Mouse (Mus musculus): ENCODE results near the gene Aire. TPM values are rescaled to one million over a fixed set of nuclear protein-coding genes. Genes with fewer than 3 reads are reported as not detected.
A peak's percentile ranks its signal among the peaks of the same experiment; 100 is the strongest.

Aire gene
- polyA plus RNA-seq (2012; ENCODE audit: insufficient read depth, insufficient read length, missing spikeins) = not detected in 2 replicates

GRCm38 (mm10) chr10:78043406-78043836, at the start of gene Aire:
Gene Aire (minus strand): TSS chr10:78043610.
- Histone ChIP-seq H3K4me1 (ENCODE audit: control insufficient read depth, insufficient read depth, low read length) (0 out of 2 replicates have a peak, but pooled peaks cover 2% of the 10 kb centered on the region), H3K4me3 (ENCODE audit: insufficient read depth, low read length) (no peak within 1 kb of the TSS), H3K27ac (ENCODE audit: insufficient read depth, low read depth, low read length) (no peak within 1 kb of the TSS)
- TF ChIP-seq POLR2A (IDR thresholded peaks at IDR 0.05; ENCODE audit: borderline replicate concordance, low read depth, low read length) (no peak), CTCF (IDR thresholded peaks at IDR 0.05; ENCODE audit: low read depth, low read length) (peak; percentile 78)

- TF ChIP-seq CTCF (IDR thresholded peaks at IDR 0.05; ENCODE audit: low read depth, low read length) = no peak
- no peak for TF ChIP-seq POLR2A (IDR thresholded peaks at IDR 0.05; ENCODE audit: borderline replicate concordance, low read depth, low read length)
- H3K27ac ChIP-seq (ENCODE audit: insufficient read depth, low read depth, low read length) = no peak overlapping the region
- H3K4me1 ChIP-seq (ENCODE audit: control insufficient read depth, insufficient read depth, low read length) = peaks cover 26% of the 10 kb centered on the region
- H3K4me3 ChIP-seq (ENCODE audit: insufficient read depth, low read length) = no peak overlapping the region
Measured at GRCm38 (mm10) chr10:78092725-78093029, 49.3 kb upstream of the Aire start.

GRCm38 (mm10) chr10:78091865-78092724, 48.7 kb upstream of the Aire start:
- peaks cover 31% of the 10 kb centered on the region for H3K4me1 ChIP-seq (ENCODE audit: control insufficient read depth, insufficient read depth, low read length)
- H3K27ac ChIP-seq (ENCODE audit: insufficient read depth, low read depth, low read length) = no peak overlapping the region
- no peak overlapping the region for H3K4me3 ChIP-seq (ENCODE audit: insufficient read depth, low read length)
- TF ChIP-seq CTCF (IDR thresholded peaks at IDR 0.05; ENCODE audit: low read depth, low read length) = no peak
- TF ChIP-seq POLR2A (IDR thresholded peaks at IDR 0.05; ENCODE audit: borderline replicate concordance, low read depth, low read length) = no peak

GRCm38 (mm10) chr10:78090706-78091491, 47.5 kb upstream of the Aire start:
- Histone ChIP-seq H3K4me3 (ENCODE audit: insufficient read depth, low read length) (no peak overlapping the region), H3K27ac (ENCODE audit: insufficient read depth, low read depth, low read length) (no peak overlapping the region), H3K4me1 (ENCODE audit: control insufficient read depth, insufficient read depth, low read length) (peaks cover 31% of the 10 kb centered on the region)
- TF ChIP-seq POLR2A (IDR thresholded peaks at IDR 0.05; ENCODE audit: borderline replicate concordance, low read depth, low read length) = no peak
- TF ChIP-seq CTCF (IDR thresholded peaks at IDR 0.05; ENCODE audit: low read depth, low read length) = no peak

- no peak overlapping the region for H3K4me3 ChIP-seq (ENCODE audit: insufficient read depth, low read length)
- H3K4me1 ChIP-seq (ENCODE audit: control insufficient read depth, insufficient read depth, low read length) = peaks cover 28% of the 10 kb centered on the region
- TF ChIP-seq CTCF (IDR thresholded peaks at IDR 0.05; ENCODE audit: low read depth, low read length) (no peak), POLR2A (IDR thresholded peaks at IDR 0.05; ENCODE audit: borderline replicate concordance, low read depth, low read length) (no peak)
- H3K27ac ChIP-seq (ENCODE audit: insufficient read depth, low read depth, low read length) = no peak overlapping the region
Measured at GRCm38 (mm10) chr10:78090246-78090645, 46.8 kb upstream of the Aire start.

GRCm38 (mm10) chr10:78087101-78087511, 43.7 kb upstream of the Aire start:
- no peak for TF ChIP-seq CTCF (IDR thresholded peaks at IDR 0.05; ENCODE audit: low read depth, low read length)
- no peak for TF ChIP-seq POLR2A (IDR thresholded peaks at IDR 0.05; ENCODE audit: borderline replicate concordance, low read depth, low read length)
- Histone ChIP-seq H3K27ac (ENCODE audit: insufficient read depth, low read depth, low read length) (peak overlapping the region; percentile 32), H3K4me1 (ENCODE audit: control insufficient read depth, insufficient read depth, low read length) (peaks cover 21% of the 10 kb centered on the region), H3K4me3 (ENCODE audit: insufficient read depth, low read length) (peak overlapping the region; percentile 2; the same call in 1 of the 2 replicates)

GRCm38 (mm10) chr10:78086444-78087061, 43.1 kb upstream of the Aire start:
- H3K4me3 ChIP-seq (ENCODE audit: insufficient read depth, low read length) = peak overlapping the region; percentile 2; the same call in 1 of the 2 replicates
- H3K27ac ChIP-seq (ENCODE audit: insufficient read depth, low read depth, low read length) = peak overlapping the region; percentile 78
- TF ChIP-seq POLR2A (IDR thresholded peaks at IDR 0.05; ENCODE audit: borderline replicate concordance, low read depth, low read length) (no peak), CTCF (IDR thresholded peaks at IDR 0.05; ENCODE audit: low read depth, low read length) (no peak)
- peaks cover 21% of the 10 kb centered on the region for H3K4me1 ChIP-seq (ENCODE audit: control insufficient read depth, insufficient read depth, low read length)

- H3K4me1 ChIP-seq (ENCODE audit: control insufficient read depth, insufficient read depth, low read length) = peaks cover 21% of the 10 kb centered on the region
- no peak overlapping the region for H3K4me3 ChIP-seq (ENCODE audit: insufficient read depth, low read length)
- no peak overlapping the region for H3K27ac ChIP-seq (ENCODE audit: insufficient read depth, low read depth, low read length)
- TF ChIP-seq CTCF (IDR thresholded peaks at IDR 0.05; ENCODE audit: low read depth, low read length) = no peak
- no peak for TF ChIP-seq POLR2A (IDR thresholded peaks at IDR 0.05; ENCODE audit: borderline replicate concordance, low read depth, low read length)
Measured at GRCm38 (mm10) chr10:78085711-78086110, 42.3 kb upstream of the Aire start.

GRCm38 (mm10) chr10:78084073-78084472, 40.7 kb upstream of the Aire start:
- H3K4me1 ChIP-seq (ENCODE audit: control insufficient read depth, insufficient read depth, low read length) = peaks cover 18% of the 10 kb centered on the region
- TF ChIP-seq POLR2A (IDR thresholded peaks at IDR 0.05; ENCODE audit: borderline replicate concordance, low read depth, low read length) (no peak), CTCF (IDR thresholded peaks at IDR 0.05; ENCODE audit: low read depth, low read length) (no peak)
- H3K27ac ChIP-seq (ENCODE audit: insufficient read depth, low read depth, low read length) = no peak overlapping the region
- H3K4me3 ChIP-seq (ENCODE audit: insufficient read depth, low read length) = no peak overlapping the region
